Mouse (Mus musculus) hindbrain, embryonic 11.5 days (tissue): ENCODE results near the gene Serpine1. TPM values are rescaled to one million over a fixed set of nuclear protein-coding genes. Genes with fewer than 3 reads are reported as not detected.
"Not testable (repeated sequence)": the region's sequence is repeated elsewhere in the genome, so short reads cannot be mapped to it uniquely, and the experiment has no call there.

ENCODE experiments used
- ATAC-seq: fragments of 200-750 bp; cut with Nextera tagmentation; 2 replicates; pipeline ENCODE4 v1.8.0; 2017; ENCODE audit warnings: mild to moderate bottlenecking, moderate TSS enrichment, moderate library complexity; ENCODE audit not compliant: low FRiP score
- DNase-seq: peaks from one replicate; pipeline ENCODE4 v3.0.0-alpha.2; 2015; ENCODE audit warnings: low spot score
- H3K27ac ChIP-seq: fragments of 300-500 bp; sonication (generic); 2 replicates; pipeline ENCODE4 v1.5.1; 2014; ENCODE audit warnings: mild to moderate bottlenecking, low read depth, low read length
- H3K27me3 ChIP-seq: fragments of 300-500 bp; sonication (generic); 2 replicates; pipeline ENCODE4 v1.6.1; 2014; ENCODE audit warnings: mild to moderate bottlenecking, low read length, moderate library complexity, mixed read lengths; ENCODE audit not compliant: control insufficient read depth, insufficient read depth
- H3K36me3 ChIP-seq: fragments of 300-500 bp; sonication (generic); 2 replicates; pipeline ENCODE4 v1.6.1; 2014; ENCODE audit warnings: mild to moderate bottlenecking, low read length, moderate library complexity, mixed read lengths; ENCODE audit not compliant: control insufficient read depth, insufficient read depth
- H3K4me1 ChIP-seq: fragments of 300-500 bp; sonication (generic); replicated peaks from 2 replicates; pipeline ENCODE4 v1.6.1; 2014; ENCODE audit warnings: low read length, mixed read lengths; ENCODE audit not compliant: control insufficient read depth, insufficient read depth
- H3K4me2 ChIP-seq: fragments of 300-500 bp; sonication (generic); replicated peaks from 2 replicates; pipeline ENCODE4 v1.6.1; 2014; ENCODE audit warnings: mild to moderate bottlenecking, low read depth, low read length
- H3K4me3 ChIP-seq: fragments of 300-500 bp; sonication (generic); 2 replicates; pipeline ENCODE4 v1.5.1; 2014; ENCODE audit warnings: low read depth, low read length
- H3K9ac ChIP-seq: fragments of 300-500 bp; sonication (generic); 2 replicates; pipeline ENCODE4 v1.6.1; 2014; ENCODE audit warnings: low read depth, low read length
- H3K9me3 ChIP-seq: fragments of 300-500 bp; sonication (generic); 2 replicates; pipeline ENCODE4 v1.6.1; 2016; ENCODE audit warnings: low read length; ENCODE audit not compliant: control insufficient read depth
- WGBS: fragments of 180-500 bp; shearing (Covaris S2); extraction: QIAGEN DNeasy Blood & Tissue Kit; methylation state at CpG from one replicate; pipeline ENCODE4 v1.1.7; 2014; 5-methylcytosine and 5-hydroxymethylcytosine counted together
- polyA plus RNA-seq: library from polyadenylated mRNA; unstranded; fragments of >200 nt; fragmentation: Nextera tagmentation; extraction: Ambion mirVana; gene quantifications from 2 replicates; pipeline ENCODE4 v1.2.1, GENCODE M21; 2014

Serpine1 gene
- polyA plus RNA-seq, result 0.27 and 0.37 TPM in 2 replicates

GRCm38 (mm10) chr5:137072079-137072960 lies at the start of gene Serpine1:
Gene Serpine1, minus strand, starts transcription at chr5:137072268.
- DNase-seq (peak; percentile 60), ATAC-seq (no peak)
- Histone ChIP-seq H3K4me1 (no peaks in the 10 kb centered on the region), H3K36me3 (no peaks in the 10 kb centered on the region), H3K4me2 (peak within 1 kb of the TSS; percentile 39), H3K27ac (no peak within 1 kb of the TSS), H3K27me3 (no peaks in the 10 kb centered on the region), H3K9ac (no peak within 1 kb of the TSS), H3K9me3 (no peaks in the 10 kb centered on the region), H3K4me3 (no peak within 1 kb of the TSS)
- 19% methylated on average over 23 of the region's 23 CpGs for WGBS

GRCm38 (mm10) chr5:137121280-137121679 lies 49.2 kb upstream of the Serpine1 start:
- WGBS, result 83% methylated on average over 4 of the region's 4 CpGs
- DNase-seq, result no peak
- H3K4me3 ChIP-seq, result no peak overlapping the region
- H3K9ac ChIP-seq, result no peak overlapping the region
- no peaks in the 10 kb centered on the region for H3K27me3 ChIP-seq
- H3K27ac ChIP-seq, result no peak overlapping the region
- no peaks in the 10 kb centered on the region for H3K36me3 ChIP-seq
- H3K4me1 ChIP-seq, result no peaks in the 10 kb centered on the region
- H3K9me3 ChIP-seq, result no peaks in the 10 kb centered on the region
- ATAC-seq, result no peak
- no peak overlapping the region for H3K4me2 ChIP-seq

GRCm38 (mm10) chr5:137118878-137119277 lies 46.8 kb upstream of the Serpine1 start:
- no peak overlapping the region for H3K4me3 ChIP-seq
- 0 out of 2 replicates have a peak, but pooled peaks cover 2% of the 10 kb centered on the region for H3K4me1 ChIP-seq
- WGBS, result 81% methylated on average over 4 of the region's 4 CpGs
- ATAC-seq (no peak), DNase-seq (no peak)
- H3K4me2 ChIP-seq, result no peak overlapping the region
- no peak overlapping the region for H3K27ac ChIP-seq
- no peak overlapping the region for H3K9ac ChIP-seq
- H3K9me3 ChIP-seq, result no peaks in the 10 kb centered on the region
- H3K27me3 ChIP-seq, result no peaks in the 10 kb centered on the region
- H3K36me3 ChIP-seq, result no peaks in the 10 kb centered on the region

GRCm38 (mm10) chr5:137117994-137118393 lies 45.9 kb upstream of the Serpine1 start:
- not testable (repeated sequence) for H3K9me3 ChIP-seq, H3K4me2 ChIP-seq, DNase-seq, H3K9ac ChIP-seq, H3K27ac ChIP-seq, ATAC-seq, H3K27me3 ChIP-seq, H3K36me3 ChIP-seq, H3K4me1 ChIP-seq, H3K4me3 ChIP-seq
- 92% methylated on average over 3 of the region's 3 CpGs for WGBS

- ATAC-seq (no peak), DNase-seq (no peak)
- H3K9me3 ChIP-seq, result no peaks in the 10 kb centered on the region
- 0 out of 2 replicates have a peak, but pooled peaks cover 2% of the 10 kb centered on the region for H3K4me1 ChIP-seq
- 70% methylated on average over 2 of the region's 2 CpGs for WGBS
- no peak overlapping the region for H3K9ac ChIP-seq
- H3K27me3 ChIP-seq, result no peaks in the 10 kb centered on the region
- no peak overlapping the region for H3K4me2 ChIP-seq
- H3K36me3 ChIP-seq, result no peaks in the 10 kb centered on the region
- H3K4me3 ChIP-seq, result no peak overlapping the region
- no peak overlapping the region for H3K27ac ChIP-seq
Observed at GRCm38 (mm10) chr5:137116987-137117386, 44.9 kb upstream of the Serpine1 start.

- H3K27ac ChIP-seq, result 0 out of 2 replicates have a peak within 1 kb of the TSS, but pooled peaks have one; percentile 11
- DNase-seq, result peak; percentile 63
- no peaks in the 10 kb centered on the region for H3K36me3 ChIP-seq
- peak within 1 kb of the TSS; percentile 62 for H3K4me2 ChIP-seq
- no peaks in the 10 kb centered on the region for H3K27me3 ChIP-seq
- peak within 1 kb of the TSS; percentile 43 for H3K4me3 ChIP-seq
- no peaks in the 10 kb centered on the region for H3K9me3 ChIP-seq
- H3K4me1 ChIP-seq, result 0 out of 2 replicates have a peak, but pooled peaks cover 2% of the 10 kb centered on the region
- 13% methylated on average over 29 of the region's 29 CpGs for WGBS
- ATAC-seq, result no peak
- H3K9ac ChIP-seq, result peak within 1 kb of the TSS; percentile 57
Observed at GRCm38 (mm10) chr5:137115866-137116847, 44.1 kb upstream of the Serpine1 start, which contains the start of gene Trim56. Gene Trim56, minus strand, starts transcription at chr5:137116209.

- H3K4me1 ChIP-seq, result 0 out of 2 replicates have a peak, but pooled peaks cover 2% of the 10 kb centered on the region
- H3K36me3 ChIP-seq, result no peaks in the 10 kb centered on the region
- H3K9me3 ChIP-seq, result no peaks in the 10 kb centered on the region
- no peaks in the 10 kb centered on the region; the same call in 1 of the 2 replicates for H3K27me3 ChIP-seq
- no peak overlapping the region for H3K9ac ChIP-seq
- ATAC-seq (no peak), DNase-seq (no peak)
- peak overlapping the region; percentile 43; the same call in 1 of the 2 replicates for H3K4me3 ChIP-seq
- peak overlapping the region; percentile 62 for H3K4me2 ChIP-seq
- no peak overlapping the region for H3K27ac ChIP-seq
- 82% methylated on average over 9 of the region's 9 CpGs for WGBS
Observed at GRCm38 (mm10) chr5:137114891-137115561, 43.0 kb upstream of the Serpine1 start.
